Mouse (Mus musculus) small intestine, adult 2 months (tissue): ENCODE measurements around the gene Abhd4. TPM values are rescaled to one million over a fixed set of nuclear protein-coding genes. Genes with fewer than 3 reads are reported as not detected.

Experiments
- H3K27ac ChIP-seq: fragments of 200-500 bp; 2 replicates; pipeline ENCODE4 v1.5.1; 2012; ENCODE audit warnings: low read depth, low read length, control low read depth, inconsistent platforms; ENCODE audit not compliant: insufficient read depth
- H3K27me3 ChIP-seq: fragments of 200-500 bp; 2 replicates; pipeline ENCODE4 v1.6.1; 2012; ENCODE audit warnings: mild to moderate bottlenecking, moderate library complexity, low read length, inconsistent platforms; ENCODE audit not compliant: control insufficient read depth, insufficient read depth
- H3K36me3 ChIP-seq: fragments of 200-500 bp; 2 replicates; pipeline ENCODE4 v1.6.1; 2012; ENCODE audit warnings: mild to moderate bottlenecking, low read length, control low read depth, inconsistent platforms; ENCODE audit not compliant: control insufficient read depth, insufficient read depth
- H3K4me1 ChIP-seq: fragments of 200-500 bp; 2 replicates; pipeline ENCODE4 v1.6.1; 2012; ENCODE audit warnings: low read length, inconsistent platforms, mixed read lengths; ENCODE audit not compliant: control insufficient read depth, insufficient read depth, insufficient read length
- H3K4me3 ChIP-seq: fragments of 200-500 bp; 2 replicates; pipeline ENCODE4 v1.5.1; 2012; ENCODE audit warnings: low read depth, mild to moderate bottlenecking, control low read depth, inconsistent platforms, low read length, moderate library complexity
- CTCF ChIP-seq: fragments of 200-500 bp; IDR thresholded peaks from 2 replicates; pipeline ENCODE4 v1.5.1; 2012; ENCODE audit warnings: low read depth, mild to moderate bottlenecking, control low read depth, inconsistent platforms, low read length, moderate library complexity, mixed read lengths; ENCODE audit not compliant: insufficient replicate concordance, insufficient read length; ENCODE audit errors: extremely low read depth
- POLR2A ChIP-seq: fragments of 200-500 bp; IDR thresholded peaks from 2 replicates; pipeline ENCODE4 v1.6.1; 2012; ENCODE audit warnings: low read depth, mild to moderate bottlenecking, control low read depth, inconsistent platforms, low read length, moderate library complexity
- WGBS: fragments of 180-500 bp; shearing (Covaris S2); methylation state at CpG from one replicate; pipeline ENCODE4 v1.1.7; 2018; 5-methylcytosine and 5-hydroxymethylcytosine counted together
- polyA plus RNA-seq: library from polyadenylated mRNA; depleted of rRNA; stranded (reverse); fragments of >200 nt; gene quantifications from 2 replicates; pipeline ENCODE4 v1.2.3, GENCODE M21; 2012

Abhd4 gene
- polyA plus RNA-seq, 1 experiment, result 53.6 TPM

- Histone ChIP-seq H3K27me3 (no peaks in the 10 kb centered on the region), H3K4me3 (no peak overlapping the region), H3K36me3 (no peaks in the 10 kb centered on the region), H3K27ac (no peak overlapping the region), H3K4me1 (no peaks in the 10 kb centered on the region)
- TF ChIP-seq CTCF (no peak), POLR2A (no peak)
- 86% methylated on average over 6 of the region's 6 CpGs for whole genome bisulfite sequencing
Observed at GRCm38 (mm10) chr14:54208741-54209140, 45.2 kb upstream of the Abhd4 start.

GRCm38 (mm10) chr14:54209932-54210331, 44.1 kb upstream of the Abhd4 start:
- Histone ChIP-seq H3K36me3 (no peaks in the 10 kb centered on the region), H3K4me1 (peaks cover 2% of the 10 kb centered on the region; the same call in 1 of the 2 replicates), H3K27ac (no peak overlapping the region), H3K27me3 (no peaks in the 10 kb centered on the region), H3K4me3 (no peak overlapping the region)
- WGBS, result 77% methylated on average over 5 of the region's 5 CpGs
- TF ChIP-seq CTCF (no peak), POLR2A (no peak)

GRCm38 (mm10) chr14:54210401-54210800, 43.6 kb upstream of the Abhd4 start:
- no peak for TF ChIP-seq CTCF
- TF ChIP-seq POLR2A, result no peak
- no peak overlapping the region for H3K27ac ChIP-seq
- no peaks in the 10 kb centered on the region for H3K27me3 ChIP-seq
- 62% methylated on average over 2 of the region's 2 CpGs for WGBS
- no peak overlapping the region for H3K4me3 ChIP-seq
- H3K36me3 ChIP-seq, result no peaks in the 10 kb centered on the region
- H3K4me1 ChIP-seq, result peaks cover 2% of the 10 kb centered on the region; the same call in 1 of the 2 replicates

GRCm38 (mm10) chr14:54211199-54211598, 42.8 kb upstream of the Abhd4 start:
- TF ChIP-seq POLR2A, result no peak
- TF ChIP-seq CTCF, result no peak
- Histone ChIP-seq H3K36me3 (no peaks in the 10 kb centered on the region), H3K27me3 (no peaks in the 10 kb centered on the region), H3K4me1 (peaks cover 9% of the 10 kb centered on the region; the same call in 1 of the 2 replicates), H3K27ac (no peak overlapping the region), H3K4me3 (no peak overlapping the region)
- 89% methylated on average over 8 of the region's 8 CpGs for WGBS

- H3K4me3 ChIP-seq, result no peak overlapping the region
- H3K36me3 ChIP-seq, result no peaks in the 10 kb centered on the region
- no peak for TF ChIP-seq CTCF
- TF ChIP-seq POLR2A, result no peak
- H3K27ac ChIP-seq, result no peak overlapping the region
- WGBS, result 91% methylated on average over 5 of the region's 5 CpGs
- H3K4me1 ChIP-seq, result peaks cover 10% of the 10 kb centered on the region; the same call in 1 of the 2 replicates
- no peaks in the 10 kb centered on the region for H3K27me3 ChIP-seq
Observed at GRCm38 (mm10) chr14:54211755-54212154, 42.2 kb upstream of the Abhd4 start.

GRCm38 (mm10) chr14:54213734-54214133, 40.3 kb upstream of the Abhd4 start:
- TF ChIP-seq CTCF (no peak), POLR2A (no peak)
- H3K4me3 ChIP-seq, result no peak overlapping the region
- H3K36me3 ChIP-seq, result no peaks in the 10 kb centered on the region
- H3K27ac ChIP-seq, result no peak overlapping the region
- WGBS, result 77% methylated on average over 2 of the region's 2 CpGs
- H3K27me3 ChIP-seq, result no peaks in the 10 kb centered on the region
- H3K4me1 ChIP-seq, result peaks cover 10% of the 10 kb centered on the region; the same call in 1 of the 2 replicates

- Histone ChIP-seq H3K4me3 (no peak overlapping the region), H3K36me3 (no peaks in the 10 kb centered on the region), H3K4me1 (peaks cover 10% of the 10 kb centered on the region; the same call in 1 of the 2 replicates), H3K27me3 (no peaks in the 10 kb centered on the region), H3K27ac (peak overlapping the region; percentile 21)
- WGBS, result 67% methylated on average over 2 of the region's 2 CpGs
- no peak for TF ChIP-seq POLR2A
Observed at GRCm38 (mm10) chr14:54214477-54214876, 39.5 kb upstream of the Abhd4 start.
